Mouse (Mus musculus): ENCODE data around the gene Mrpl9. TPM values are rescaled to one million over a fixed set of nuclear protein-coding genes. Genes with fewer than 3 reads are reported as not detected.

Mrpl9 gene
- polyA plus RNA-seq, 1 experiment: 19.6 TPM

GRCm38 (mm10) chr3:94473567-94474232 is 30.6 kb downstream of the Mrpl9 start:
- H3K4me1 ChIP-seq (ENCODE audit: control insufficient read depth, insufficient read depth, insufficient read length): no peaks in the 10 kb centered on the region
- H3K27me3 ChIP-seq (ENCODE audit: control insufficient read depth, insufficient read depth, low read length): no peaks in the 10 kb centered on the region
- no peak for DNase-seq (ENCODE audit: low read depth in 1 of 2, low spot score in 2 of 2)
- no peak overlapping the region for H3K27ac ChIP-seq (ENCODE audit: insufficient read depth, low read length)
- H3K4me3 ChIP-seq (ENCODE audit: extremely low read depth, insufficient read depth, insufficient read length): no peak overlapping the region
- TF ChIP-seq POLR2A (IDR thresholded peaks at IDR 0.05; ENCODE audit: low read depth, low read length): no peak
- no peak for TF ChIP-seq CTCF (IDR thresholded peaks at IDR 0.05; ENCODE audit: extremely low read depth, insufficient read depth, insufficient read length, insufficient replicate concordance)
- H3K36me3 ChIP-seq (ENCODE audit: control insufficient read depth, insufficient read depth, low read length): no peaks in the 10 kb centered on the region
- 73% methylated on average over 5 of the region's 5 CpGs for WGBS

GRCm38 (mm10) chr3:94476301-94477035 is 33.4 kb downstream of the Mrpl9 start:
- H3K4me3 ChIP-seq (ENCODE audit: extremely low read depth, insufficient read depth, insufficient read length): no peak overlapping the region
- H3K27ac ChIP-seq (ENCODE audit: insufficient read depth, low read length): no peak overlapping the region
- no peak for TF ChIP-seq CTCF (IDR thresholded peaks at IDR 0.05; ENCODE audit: extremely low read depth, insufficient read depth, insufficient read length, insufficient replicate concordance)
- TF ChIP-seq POLR2A (IDR thresholded peaks at IDR 0.05; ENCODE audit: low read depth, low read length): no peak
- no peaks in the 10 kb centered on the region for H3K36me3 ChIP-seq (ENCODE audit: control insufficient read depth, insufficient read depth, low read length)
- peaks cover 2% of the 10 kb centered on the region for H3K27me3 ChIP-seq (ENCODE audit: control insufficient read depth, insufficient read depth, low read length)
- WGBS: 67% methylated on average over 8 of the region's 8 CpGs
- no peaks in the 10 kb centered on the region for H3K4me1 ChIP-seq (ENCODE audit: control insufficient read depth, insufficient read depth, insufficient read length)
- no peak for DNase-seq (ENCODE audit: low read depth in 1 of 2, low spot score in 2 of 2)

- Histone ChIP-seq H3K4me3 (ENCODE audit: extremely low read depth, insufficient read depth, insufficient read length) (no peak overlapping the region), H3K4me1 (ENCODE audit: control insufficient read depth, insufficient read depth, insufficient read length) (no peaks in the 10 kb centered on the region), H3K27me3 (ENCODE audit: control insufficient read depth, insufficient read depth, low read length) (peaks cover 2% of the 10 kb centered on the region), H3K27ac (ENCODE audit: insufficient read depth, low read length) (no peak overlapping the region), H3K36me3 (ENCODE audit: control insufficient read depth, insufficient read depth, low read length) (no peaks in the 10 kb centered on the region)
- WGBS: 66% methylated on average over 4 of the region's 4 CpGs
- no peak for DNase-seq (ENCODE audit: low read depth in 1 of 2, low spot score in 2 of 2)
- TF ChIP-seq CTCF (IDR thresholded peaks at IDR 0.05; ENCODE audit: extremely low read depth, insufficient read depth, insufficient read length, insufficient replicate concordance) (no peak), POLR2A (IDR thresholded peaks at IDR 0.05; ENCODE audit: low read depth, low read length) (no peak)
Measured at GRCm38 (mm10) chr3:94477444-94477843, 34.3 kb downstream of the Mrpl9 start.

GRCm38 (mm10) chr3:94477981-94478422 is 34.9 kb downstream of the Mrpl9 start, which contains the start of gene Celf3:
TSS of gene Celf3 (plus strand) at chr3:94478295.
- TF ChIP-seq POLR2A (IDR thresholded peaks at IDR 0.05; ENCODE audit: low read depth, low read length) (no peak), CTCF (IDR thresholded peaks at IDR 0.05; ENCODE audit: extremely low read depth, insufficient read depth, insufficient read length, insufficient replicate concordance) (no peak)
- Histone ChIP-seq H3K4me1 (ENCODE audit: control insufficient read depth, insufficient read depth, insufficient read length) (no peaks in the 10 kb centered on the region), H3K27me3 (ENCODE audit: control insufficient read depth, insufficient read depth, low read length) (peaks cover 2% of the 10 kb centered on the region), H3K27ac (ENCODE audit: insufficient read depth, low read length) (no peak within 1 kb of the TSS), H3K36me3 (ENCODE audit: control insufficient read depth, insufficient read depth, low read length) (no peaks in the 10 kb centered on the region), H3K4me3 (ENCODE audit: extremely low read depth, insufficient read depth, insufficient read length) (no peak within 1 kb of the TSS)
- DNase-seq (ENCODE audit: low read depth in 1 of 2, low spot score in 2 of 2): no peak
- WGBS: 5% methylated on average over 14 of the region's 14 CpGs

- Histone ChIP-seq H3K27me3 (ENCODE audit: control insufficient read depth, insufficient read depth, low read length) (peaks cover 2% of the 10 kb centered on the region), H3K27ac (ENCODE audit: insufficient read depth, low read length) (no peak overlapping the region), H3K4me3 (ENCODE audit: extremely low read depth, insufficient read depth, insufficient read length) (no peak overlapping the region), H3K4me1 (ENCODE audit: control insufficient read depth, insufficient read depth, insufficient read length) (no peaks in the 10 kb centered on the region), H3K36me3 (ENCODE audit: control insufficient read depth, insufficient read depth, low read length) (no peaks in the 10 kb centered on the region)
- no peak for DNase-seq (ENCODE audit: low read depth in 1 of 2, low spot score in 2 of 2)
- WGBS: 21% methylated on average over 9 of the region's 9 CpGs
- TF ChIP-seq CTCF (IDR thresholded peaks at IDR 0.05; ENCODE audit: extremely low read depth, insufficient read depth, insufficient read length, insufficient replicate concordance): no peak
- TF ChIP-seq POLR2A (IDR thresholded peaks at IDR 0.05; ENCODE audit: low read depth, low read length): no peak
Measured at GRCm38 (mm10) chr3:94478591-94479169, 35.6 kb downstream of the Mrpl9 start.

- no peak overlapping the region for H3K4me3 ChIP-seq (ENCODE audit: extremely low read depth, insufficient read depth, insufficient read length)
- TF ChIP-seq POLR2A (IDR thresholded peaks at IDR 0.05; ENCODE audit: low read depth, low read length) (no peak), CTCF (IDR thresholded peaks at IDR 0.05; ENCODE audit: extremely low read depth, insufficient read depth, insufficient read length, insufficient replicate concordance) (no peak)
- no peaks in the 10 kb centered on the region for H3K36me3 ChIP-seq (ENCODE audit: control insufficient read depth, insufficient read depth, low read length)
- 4% methylated on average over 11 of the region's 11 CpGs for WGBS
- no peaks in the 10 kb centered on the region for H3K4me1 ChIP-seq (ENCODE audit: control insufficient read depth, insufficient read depth, insufficient read length)
- no peak overlapping the region for H3K27ac ChIP-seq (ENCODE audit: insufficient read depth, low read length)
- H3K27me3 ChIP-seq (ENCODE audit: control insufficient read depth, insufficient read depth, low read length): peaks cover 2% of the 10 kb centered on the region
- no peak for DNase-seq (ENCODE audit: low read depth in 1 of 2, low spot score in 2 of 2)
Measured at GRCm38 (mm10) chr3:94479564-94479963, 36.4 kb downstream of the Mrpl9 start.

All from spleen, adult 2 months (tissue).